Mouse (Mus musculus) brain, embryonic 18.5 days (tissue): ENCODE measurements at regions not wholly inside any gene's neighbourhood (a gene's known extent, or its start where the extent isn't known, plus 50 kb on each side); places are given as distances from the start of the nearest gene placed in this dataset.

Experiments
- DNase-seq: peaks from one replicate; pipeline ENCODE4 v3.0.0-alpha.2; 2012; ENCODE audit warnings: low read depth, low spot score

- no peak for DNase-seq
Measured at GRCm38 (mm10) chr6:140300470-140301145, 123.2 kb upstream of the Plekha5 start.

GRCm38 (mm10) chr6:140299653-140300052 is 124.2 kb upstream of the Plekha5 start:
- no peak for DNase-seq

- DNase-seq, result no peak
Measured at GRCm38 (mm10) chr6:140297969-140298554, 125.8 kb upstream of the Plekha5 start.

GRCm38 (mm10) chr6:140297561-140297960 is 126.3 kb upstream of the Plekha5 start:
- no peak for DNase-seq

GRCm38 (mm10) chr6:140290109-140290508 is 133.7 kb upstream of the Plekha5 start:
- DNase-seq, result no peak

GRCm38 (mm10) chr6:140288799-140289198 is 135.1 kb upstream of the Plekha5 start:
- no peak for DNase-seq

GRCm38 (mm10) chr6:140282285-140282577 is 141.6 kb upstream of the Plekha5 start:
- no peak for DNase-seq

- DNase-seq, result no peak
Measured at GRCm38 (mm10) chr6:140281488-140282284, 142.2 kb upstream of the Plekha5 start.

- DNase-seq, result no peak
Measured at GRCm38 (mm10) chr6:140280817-140281475, 142.9 kb upstream of the Plekha5 start.

- DNase-seq, result no peak
Measured at GRCm38 (mm10) chr6:140279736-140280370, 144.0 kb upstream of the Plekha5 start.

- DNase-seq, result no peak
Measured at GRCm38 (mm10) chr6:140278750-140279149, 145.1 kb upstream of the Plekha5 start.

- DNase-seq, result no peak
Measured at GRCm38 (mm10) chr6:140270592-140270991, 153.3 kb upstream of the Plekha5 start.

- no peak for DNase-seq
Measured at GRCm38 (mm10) chr6:140268315-140269070, 155.4 kb upstream of the Plekha5 start.

GRCm38 (mm10) chr6:140263920-140264319 is 159.9 kb upstream of the Plekha5 start:
- no peak for DNase-seq

- no peak for DNase-seq
Measured at GRCm38 (mm10) chr6:140261813-140262212, 162.0 kb upstream of the Plekha5 start.

- DNase-seq, result no peak
Measured at GRCm38 (mm10) chr6:140258761-140259160, 165.1 kb upstream of the Plekha5 start.

- no peak for DNase-seq
Measured at GRCm38 (mm10) chr6:140258101-140258500, 165.8 kb upstream of the Plekha5 start.

- no peak for DNase-seq
Measured at GRCm38 (mm10) chr6:140251527-140251926, 172.3 kb upstream of the Plekha5 start.

- no peak for DNase-seq
Measured at GRCm38 (mm10) chr6:140243411-140244151, 180.3 kb upstream of the Plekha5 start.

- DNase-seq, result no peak
Measured at GRCm38 (mm10) chr6:140239356-140239755, 184.5 kb upstream of the Plekha5 start.
